Comparison of ENCODE assay signal across 36 mouse cellular contexts in genomic region chr16:49811897-49812296, GRCm38 (mm10).
"Had no signal": no experiment of that assay in that cellular context is flagged by ENCODE, and none has a peak within 500 bp of the region (broad histone marks: within the 10 kb centered on the region; RNA-seq: fewer than 3 reads in every experiment).

No protein-coding gene starts in this region.

- H3K4me1 ChIP-seq: heart, embryonic 15.5 days; hindbrain, embryonic 10.5 days; hindbrain, embryonic 13.5 days; hindbrain, embryonic 15.5 days; intestine, embryonic 15.5 days; kidney, embryonic 15.5 days had no signal

- H3K4me2 ChIP-seq: heart, embryonic 11.5 days; heart, embryonic 12.5 days; heart, embryonic 13.5 days; heart, embryonic 15.5 days; hindbrain, embryonic 12.5 days; hindbrain, embryonic 13.5 days; hindbrain, embryonic 14.5 days; hindbrain, embryonic 15.5 days; intestine, embryonic 15.5 days; kidney, embryonic 15.5 days had no signal

- H3K9me3 ChIP-seq: heart, embryonic 10.5 days; heart, embryonic 12.5 days; heart, embryonic 13.5 days; heart, embryonic 15.5 days; hindbrain, embryonic 10.5 days; hindbrain, embryonic 12.5 days; hindbrain, embryonic 13.5 days; hindbrain, embryonic 15.5 days; intestine, embryonic 15.5 days; kidney, embryonic 15.5 days had no signal

- H3K27me3 ChIP-seq: heart, embryonic 13.5 days; heart, embryonic 15.5 days; hindbrain, embryonic 12.5 days; hindbrain, embryonic 13.5 days; hindbrain, embryonic 15.5 days; intestine, embryonic 15.5 days; kidney, embryonic 15.5 days had no signal

- DNase-seq: heart, postnatal 10 days; heart, postnatal 14 days; heart, postnatal 36 days; heart, postnatal 4 days; kidney, adult 11 months; kidney, adult 18-20 months; kidney, adult 2 months; kidney, adult 8-10 months; kidney, adult 9 months; kidney, postnatal 10 days; kidney, postnatal 14 days; kidney, postnatal 25 days; kidney, postnatal 36 days; kidney, postnatal 4 days; layer of hippocampus, adult 9-11 months; layer of hippocampus, postnatal 36 days had no signal

- H3K36me3 ChIP-seq: heart, embryonic 10.5 days; heart, embryonic 12.5 days; heart, embryonic 13.5 days; heart, embryonic 15.5 days; hindbrain, embryonic 10.5 days; hindbrain, embryonic 12.5 days; hindbrain, embryonic 13.5 days; hindbrain, embryonic 15.5 days; intestine, embryonic 15.5 days; kidney, embryonic 15.5 days had no signal

- H3K9ac ChIP-seq: heart, embryonic 12.5 days; heart, embryonic 13.5 days; heart, embryonic 15.5 days; hindbrain, embryonic 12.5 days; hindbrain, embryonic 13.5 days; hindbrain, embryonic 14.5 days; hindbrain, embryonic 15.5 days; intestine, embryonic 15.5 days; kidney, embryonic 15.5 days had no signal

- H3K27ac ChIP-seq: heart, embryonic 10.5 days; heart, embryonic 13.5 days; heart, embryonic 15.5 days; hindbrain, embryonic 10.5 days; hindbrain, embryonic 12.5 days; hindbrain, embryonic 13.5 days; hindbrain, embryonic 14.5 days; hindbrain, embryonic 15.5 days; hindbrain, postnatal 0 days; intestine, embryonic 15.5 days; kidney, embryonic 15.5 days; kidney, postnatal 0 days; layer of hippocampus, adult 2 months; left cerebral cortex, adult 2 months had no signal

- ATAC-seq: hindbrain, embryonic 16.5 days; hindbrain, postnatal 0 days; inflammation-experienced regulatory T-cells, adult 6 months; intestine, embryonic 15.5 days; intestine, embryonic 16.5 days; intestine, postnatal 0 days had no signal

- H3K4me3 ChIP-seq: heart, embryonic 10.5 days; heart, embryonic 12.5 days; heart, embryonic 13.5 days; heart, embryonic 15.5 days; hindbrain, embryonic 10.5 days; hindbrain, embryonic 12.5 days; hindbrain, embryonic 13.5 days; hindbrain, embryonic 15.5 days; intestine, embryonic 15.5 days; kidney, embryonic 15.5 days; layer of hippocampus, adult 2 months; left cerebral cortex, adult 2 months had no signal
